Mouse (Mus musculus) hindlimb bud, embryonic 11.5 days (tissue): ENCODE measurements around the gene Creb5.
"Not testable (repeated sequence)": the region's sequence is repeated elsewhere in the genome, so short reads cannot be mapped to it uniquely, and the experiment has no call there.

Experiments
- DNase-seq: peaks from one replicate; pipeline ENCODE4 v3.0.0-alpha.2; 2012; ENCODE audit warnings: low read depth, low spot score; ENCODE audit errors: extremely low spot score

Creb5 gene

GRCm38 (mm10) chr6:53319543-53320325 lies 32.7 kb downstream of the Creb5 start:
- DNase-seq: no peak

GRCm38 (mm10) chr6:53337398-53337797 lies 50.3 kb downstream of the Creb5 start:
- no peak for DNase-seq

- DNase-seq: no peak
Measured at GRCm38 (mm10) chr6:53352311-53352960, 65.4 kb downstream of the Creb5 start.

GRCm38 (mm10) chr6:53356328-53356727 lies 69.3 kb downstream of the Creb5 start:
- DNase-seq: no peak

GRCm38 (mm10) chr6:53363535-53363934 lies 76.5 kb downstream of the Creb5 start:
- DNase-seq: no peak

- peak; percentile 66 for DNase-seq
Measured at GRCm38 (mm10) chr6:53363981-53364391, 76.9 kb downstream of the Creb5 start.

GRCm38 (mm10) chr6:53369147-53369546 lies 82.1 kb downstream of the Creb5 start:
- no peak for DNase-seq

- DNase-seq: no peak
Measured at GRCm38 (mm10) chr6:53369928-53370327, 82.9 kb downstream of the Creb5 start.

- no peak for DNase-seq
Measured at GRCm38 (mm10) chr6:53371962-53372361, 84.9 kb downstream of the Creb5 start.

GRCm38 (mm10) chr6:53374315-53374941 lies 87.4 kb downstream of the Creb5 start:
- DNase-seq: no peak

GRCm38 (mm10) chr6:53389277-53389676 lies 102.2 kb downstream of the Creb5 start:
- no peak for DNase-seq

- DNase-seq: no peak
Measured at GRCm38 (mm10) chr6:53390413-53390812, 103.3 kb downstream of the Creb5 start.

- no peak for DNase-seq
Measured at GRCm38 (mm10) chr6:53394026-53394425, 107.0 kb downstream of the Creb5 start.

- no peak for DNase-seq
Measured at GRCm38 (mm10) chr6:53395208-53395607, 108.1 kb downstream of the Creb5 start.

- no peak for DNase-seq
Measured at GRCm38 (mm10) chr6:53396421-53396820, 109.4 kb downstream of the Creb5 start.

GRCm38 (mm10) chr6:53397797-53398196 lies 110.7 kb downstream of the Creb5 start:
- DNase-seq: no peak

- peak; percentile 47 for DNase-seq
Measured at GRCm38 (mm10) chr6:53398297-53399140, 111.4 kb downstream of the Creb5 start.

- no peak for DNase-seq
Measured at GRCm38 (mm10) chr6:53401364-53401763, 114.3 kb downstream of the Creb5 start.

- not testable (repeated sequence) for DNase-seq
Measured at GRCm38 (mm10) chr6:53402551-53402950, 115.5 kb downstream of the Creb5 start.

- DNase-seq: no peak
Measured at GRCm38 (mm10) chr6:53409183-53409582, 122.1 kb downstream of the Creb5 start.

- no peak for DNase-seq
Measured at GRCm38 (mm10) chr6:53421345-53421744, 134.3 kb downstream of the Creb5 start.
